Mouse (Mus musculus) liver (tissue): ENCODE measurements around the gene 2510009E07Rik.
A peak's percentile ranks its signal among the peaks of the same experiment; 100 is the strongest.

ENCODE experiments used
- DNase-seq: peaks from one replicate; pipeline ENCODE4 v3.0.0-alpha.2; 2020; ENCODE audit warnings: mixed read lengths

Gene 2510009E07Rik

DNA sequence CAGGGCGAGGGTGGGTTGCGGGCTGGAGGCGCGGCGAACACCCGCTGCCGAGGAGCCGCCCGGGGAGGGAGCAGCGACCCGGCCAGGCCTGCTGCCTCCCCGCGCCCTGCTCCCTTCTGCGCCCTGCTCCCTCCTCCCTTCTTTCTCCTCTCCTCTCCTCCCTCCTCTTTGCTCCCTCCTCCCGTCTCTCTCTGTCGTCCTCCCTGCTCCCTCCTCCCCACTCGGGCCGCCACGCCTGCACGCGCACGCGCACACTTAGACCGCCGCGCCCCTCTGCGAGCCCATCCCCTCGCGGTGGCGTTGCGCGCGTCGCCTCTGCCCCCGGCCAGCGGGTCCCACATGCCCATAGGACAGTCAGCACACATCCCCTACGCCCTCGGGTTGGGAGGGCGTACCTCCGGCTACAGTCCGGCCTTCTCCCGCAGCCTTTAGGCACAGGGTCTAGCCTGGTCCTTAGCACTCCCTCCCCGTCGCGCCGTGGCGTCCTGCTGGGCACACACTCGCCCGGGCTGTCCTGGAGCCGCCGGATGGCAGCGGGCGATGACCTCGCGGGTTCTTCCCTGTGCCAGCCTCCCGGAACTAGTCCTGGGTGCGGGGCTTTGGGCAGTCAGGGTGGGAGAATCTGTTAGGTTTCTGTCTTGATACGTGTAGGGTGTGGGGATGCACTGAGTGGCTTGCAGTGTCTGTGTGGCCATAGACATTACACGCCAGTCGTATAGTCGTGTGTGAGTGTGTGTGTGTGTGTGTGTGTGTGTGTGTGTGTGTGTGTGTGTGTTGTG lies at the start of gene 2510009E07Rik:
Gene 2510009E07Rik, minus strand, starts transcription at position 203 of the 779 bp plus-strand sequence.
- DNase-seq = peak; percentile 77

DNA sequence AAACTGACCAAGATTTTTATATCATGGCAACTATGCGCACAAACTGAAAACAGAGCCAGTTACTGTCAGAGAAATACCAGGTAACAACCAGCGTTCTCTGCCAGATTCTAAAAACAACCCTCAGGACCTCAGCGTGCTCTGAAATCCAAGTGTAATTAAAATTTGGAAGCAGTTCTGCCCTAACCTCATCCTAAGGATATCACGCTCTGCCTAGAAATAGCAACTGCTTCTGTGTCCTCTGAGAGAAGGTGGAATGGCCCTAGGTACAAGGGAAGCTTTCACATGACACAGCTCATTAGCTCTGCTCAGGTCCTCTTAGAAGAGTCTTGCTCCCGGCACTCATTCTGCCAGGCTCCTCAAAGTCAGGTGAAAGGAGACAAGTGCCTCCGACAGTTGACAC lies 48.9 kb upstream of the 2510009E07Rik start:
- no peak for DNase-seq

GRCm38 (mm10) chr16:21742898-21743297 lies 48.4 kb upstream of the 2510009E07Rik start:
- no peak for DNase-seq

DNA sequence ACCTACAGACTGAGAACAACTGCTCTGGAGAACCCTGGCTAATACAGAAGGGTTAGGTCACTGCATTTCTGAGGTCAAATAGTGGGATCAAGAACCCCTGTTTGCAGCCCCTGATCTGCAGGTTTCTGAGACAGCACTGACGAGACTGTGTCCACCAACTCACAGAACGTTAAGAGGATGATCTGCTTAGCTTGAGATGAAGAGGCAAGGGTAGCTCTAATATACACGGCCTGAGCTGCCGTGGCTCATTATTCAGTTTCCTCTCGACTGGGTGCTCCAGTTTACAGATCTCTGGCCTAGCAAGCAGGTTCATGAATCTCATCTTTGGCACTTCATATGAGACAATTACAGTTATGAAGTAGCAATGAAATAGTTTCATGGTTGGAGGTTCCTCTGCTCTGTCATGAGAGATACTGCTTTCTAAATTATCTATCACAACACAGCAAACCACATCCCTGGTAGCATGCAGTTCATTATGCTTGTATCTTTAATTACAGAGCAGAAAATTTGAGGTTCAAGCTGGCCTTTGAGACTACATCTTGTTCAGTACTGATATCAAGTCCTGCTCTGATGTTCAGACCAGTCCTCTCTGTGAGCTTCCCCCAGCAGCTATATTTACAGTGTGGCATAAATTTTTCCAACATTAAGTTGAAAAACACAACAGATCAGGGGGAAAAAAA lies 47.9 kb upstream of the 2510009E07Rik start:
- no peak for DNase-seq

GRCm38 (mm10) chr16:21741542-21741941 lies 47.1 kb upstream of the 2510009E07Rik start:
- DNase-seq = no peak

DNA sequence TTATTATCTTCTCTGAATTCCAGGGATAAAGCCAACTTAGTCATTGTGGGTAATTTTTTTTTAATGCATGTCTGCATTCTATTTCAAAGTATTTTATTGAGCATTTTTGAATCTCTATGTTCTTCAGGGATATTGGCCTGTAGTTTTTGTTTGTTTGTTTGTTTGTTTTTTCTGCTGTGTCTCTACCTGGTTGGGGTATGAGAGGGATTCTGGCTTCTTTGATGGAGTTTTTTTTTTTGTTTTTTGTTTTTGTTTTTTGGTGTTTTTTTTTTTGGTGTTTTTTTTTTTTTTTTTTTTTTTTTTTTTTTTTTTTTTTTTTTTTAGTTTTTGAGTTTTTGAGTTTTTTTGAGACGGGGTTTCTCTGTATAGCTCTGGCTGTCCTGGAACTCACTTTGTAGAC lies 41.2 kb upstream of the 2510009E07Rik start:
- DNase-seq = no peak

GRCm38 (mm10) chr16:21727897-21728364 lies 33.5 kb upstream of the 2510009E07Rik start:
- peak; percentile 50 for DNase-seq

DNA sequence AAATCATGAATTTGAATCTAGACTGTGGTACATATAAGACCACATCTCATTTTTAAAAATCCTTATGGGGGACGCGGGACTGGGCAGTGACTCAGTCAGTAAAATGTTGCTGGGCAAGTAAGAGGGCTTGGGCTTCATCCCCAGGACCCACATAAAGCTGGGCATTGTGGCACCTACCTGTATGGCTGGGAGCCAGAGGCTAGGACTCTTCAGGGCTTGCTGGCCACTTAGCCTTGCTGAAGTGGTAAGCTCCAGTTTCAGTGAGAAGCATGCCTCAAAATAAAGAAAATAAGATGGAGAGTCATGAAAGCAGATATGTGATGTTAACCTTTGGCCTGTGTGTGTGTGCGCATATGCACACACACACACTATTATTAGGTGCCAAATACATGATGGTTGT lies 33.0 kb upstream of the 2510009E07Rik start:
- no peak for DNase-seq

DNA sequence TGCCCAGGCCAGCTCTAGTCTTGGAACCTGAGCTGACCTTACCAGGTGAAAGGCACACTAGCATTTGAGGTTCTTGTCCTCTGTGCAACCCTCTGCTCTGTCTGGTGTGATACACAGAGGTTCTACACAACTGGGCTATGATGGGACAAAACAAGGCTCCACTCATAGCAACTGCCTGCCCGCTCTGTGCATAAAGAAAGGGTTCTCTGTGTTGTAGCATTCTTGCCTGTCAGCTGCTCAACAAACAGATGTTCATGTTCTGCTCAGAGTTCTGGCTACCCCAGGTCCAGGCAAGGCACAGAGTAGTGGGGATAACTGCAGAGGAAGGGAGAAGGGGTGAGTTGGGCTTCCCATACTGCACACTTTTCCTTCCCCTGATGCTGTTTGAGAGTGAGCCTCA lies 29.8 kb upstream of the 2510009E07Rik start:
- DNase-seq = no peak

DNA sequence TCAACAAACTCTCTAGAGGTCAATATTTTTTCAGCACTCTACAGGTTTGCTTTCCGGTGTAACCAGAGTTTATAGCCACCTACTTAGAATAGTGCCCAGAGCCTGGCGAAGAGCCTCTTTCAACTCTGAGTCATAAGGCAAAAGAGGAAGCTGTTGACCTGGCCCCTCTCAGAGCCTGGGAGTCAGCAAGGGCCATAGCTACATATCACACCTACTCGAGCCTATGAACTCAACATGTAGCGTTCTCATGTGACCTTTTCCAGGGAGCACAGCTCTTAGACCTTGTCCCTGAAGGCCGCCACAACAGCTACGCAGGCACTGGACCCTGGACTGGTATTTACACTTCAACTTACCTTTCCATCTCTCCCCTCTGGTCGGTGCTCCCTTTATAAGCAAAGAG lies 25.3 kb upstream of the 2510009E07Rik start:
- DNase-seq = no peak

DNA sequence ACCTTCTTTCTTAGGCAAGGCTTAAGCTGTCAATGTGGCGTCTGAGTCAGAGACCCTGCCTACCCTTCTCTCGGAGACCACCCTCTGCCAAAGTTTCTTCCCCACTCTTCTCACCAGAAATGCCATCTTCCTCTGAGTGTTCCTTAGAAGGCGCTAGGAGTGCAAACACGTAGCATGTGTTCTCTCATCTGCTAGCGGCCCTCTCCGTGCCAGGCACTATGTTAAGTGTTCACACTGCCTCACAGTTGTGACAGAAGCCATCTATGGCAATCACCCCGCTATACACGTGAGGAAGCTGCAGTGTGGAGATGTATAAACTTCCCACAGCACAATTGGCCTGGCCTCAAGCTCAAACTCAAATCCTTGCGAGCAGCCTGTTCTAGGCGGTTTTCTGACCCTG lies 20.1 kb upstream of the 2510009E07Rik start:
- DNase-seq = no peak

DNA sequence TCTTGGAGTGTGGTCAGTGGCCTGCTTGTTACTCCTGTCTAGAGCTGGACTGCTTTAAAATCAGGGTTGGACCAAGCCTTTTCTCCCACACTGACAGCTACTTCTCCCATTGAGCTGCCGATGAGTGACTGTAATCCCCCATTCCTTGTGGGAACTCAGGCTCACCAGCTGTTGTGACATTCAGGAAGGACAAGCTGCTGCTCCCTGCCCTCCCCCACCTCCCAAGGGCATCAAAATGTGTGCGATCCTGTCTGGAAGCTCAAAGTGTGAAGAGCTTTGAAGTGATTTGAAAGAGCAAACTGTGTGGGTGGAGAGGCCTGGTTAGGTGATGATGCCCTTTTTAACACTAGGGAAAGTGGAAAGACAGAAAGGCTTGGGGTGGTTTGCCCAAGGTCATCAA lies 15.9 kb upstream of the 2510009E07Rik start:
- DNase-seq = no peak

DNA sequence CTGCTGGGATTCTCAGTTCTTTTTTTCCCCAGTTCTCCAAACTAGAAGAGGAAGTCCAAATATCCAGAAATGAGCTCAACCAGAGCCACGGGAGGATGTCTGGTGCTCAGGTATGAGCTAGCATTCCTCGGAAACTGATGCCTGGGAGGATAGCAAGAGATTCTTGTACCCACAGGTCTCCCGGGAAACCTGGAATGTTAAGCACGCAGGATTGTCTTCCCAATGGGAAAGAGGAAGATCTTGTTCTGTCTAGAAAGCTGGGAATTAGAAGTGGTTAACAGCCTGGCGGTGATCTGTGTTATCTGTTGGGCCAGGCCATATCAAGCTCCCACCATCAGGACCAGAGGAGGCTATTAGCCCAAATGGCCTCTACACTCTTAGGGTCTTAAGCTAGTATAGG lies 10.2 kb upstream of the 2510009E07Rik start:
- no peak for DNase-seq

- no peak for DNase-seq
These were observed 7.8 kb upstream of the 2510009E07Rik start for GRCm38 (mm10) chr16:21702314-21702690.

DNA sequence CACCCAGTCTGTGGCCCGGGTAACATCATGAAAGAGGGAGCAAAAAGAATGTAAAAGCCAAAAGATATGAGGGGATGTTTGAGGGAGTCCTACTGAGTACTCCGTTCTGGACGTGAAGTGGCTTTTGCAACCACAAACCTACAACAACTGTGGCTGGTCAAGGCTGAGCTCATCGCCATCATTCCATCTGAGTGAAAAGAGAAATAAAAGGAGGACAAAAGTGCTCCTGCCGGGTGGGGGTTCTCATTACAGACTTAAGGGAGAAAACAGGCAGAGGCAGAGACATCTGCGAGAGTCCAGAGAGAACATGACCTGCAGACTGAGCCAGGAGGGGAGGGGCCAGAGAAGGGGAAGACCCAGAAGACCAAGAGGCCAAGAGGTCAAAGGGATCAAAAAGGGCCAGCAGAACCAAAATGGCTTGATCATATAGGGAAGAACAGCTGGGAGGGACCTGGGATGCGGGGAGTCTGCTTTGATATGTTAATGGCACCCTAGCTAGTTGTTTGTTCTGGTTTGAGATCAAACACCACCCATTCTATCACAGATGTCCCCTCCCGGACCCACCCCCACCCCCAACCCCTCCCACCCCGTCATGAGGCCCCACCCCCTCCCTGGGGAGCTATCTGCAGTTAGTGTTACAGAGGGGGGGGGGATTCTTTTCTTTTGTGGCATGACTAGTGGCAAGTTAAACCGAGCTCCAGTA lies 7.3 kb upstream of the 2510009E07Rik start:
- no peak for DNase-seq

DNA sequence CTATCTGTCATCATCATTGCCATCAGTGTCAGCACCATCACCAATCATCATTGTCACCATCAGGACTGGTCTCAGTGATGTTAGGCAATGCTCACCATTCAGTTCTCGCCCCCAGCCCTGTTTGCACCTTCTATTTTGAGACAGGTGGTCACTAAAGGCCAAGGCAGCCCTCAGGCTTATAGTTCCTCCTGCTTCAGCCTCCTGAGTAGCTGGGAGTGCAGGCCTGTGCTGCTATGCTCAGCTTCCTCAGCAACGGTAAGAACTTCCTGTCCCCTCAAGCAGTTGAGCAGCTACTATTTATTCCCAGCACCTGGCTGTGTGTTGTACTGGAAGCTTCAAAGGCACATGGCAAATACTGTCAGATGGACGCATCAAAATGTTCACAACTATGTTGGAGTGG lies 3.7 kb upstream of the 2510009E07Rik start:
- no peak for DNase-seq

GRCm38 (mm10) chr16:21696946-21697345 lies 2.5 kb upstream of the 2510009E07Rik start:
- no peak for DNase-seq

GRCm38 (mm10) chr16:21695242-21695578 lies 745 bp upstream of the 2510009E07Rik start:
- DNase-seq = peak; percentile 20

DNA sequence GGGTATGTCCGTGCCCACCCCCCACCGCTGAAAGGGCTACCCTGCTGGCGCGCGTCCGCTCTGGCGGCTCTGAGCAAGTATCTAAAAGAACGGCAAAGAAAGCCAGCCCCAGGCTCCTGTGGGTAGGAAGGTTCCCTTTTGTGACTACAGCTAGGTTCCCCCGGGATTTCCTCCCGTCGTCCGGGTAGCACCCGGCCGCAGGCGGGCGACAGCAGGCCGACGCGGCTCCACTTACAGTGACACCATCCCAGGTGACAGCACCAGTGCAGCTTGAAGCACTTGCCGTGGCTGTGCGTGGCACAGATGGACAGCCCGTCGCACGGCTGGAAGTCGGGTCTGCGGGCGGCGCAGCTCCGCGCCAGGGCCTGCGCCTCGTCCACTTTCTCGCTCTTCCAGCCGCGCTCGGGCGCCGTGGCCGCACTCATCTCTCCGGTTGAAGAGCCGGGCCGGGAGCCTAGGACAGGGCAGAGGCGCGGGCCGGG lies 443 bp downstream of the 2510009E07Rik start:
- DNase-seq = peak; percentile 27

GRCm38 (mm10) chr16:21690216-21690755 lies 4.2 kb downstream of the 2510009E07Rik start:
- DNase-seq = no peak

- DNase-seq = no peak
These were observed 5.3 kb downstream of the 2510009E07Rik start for GRCm38 (mm10) chr16:21689141-21689540.

GRCm38 (mm10) chr16:21687406-21687805 lies 7.1 kb downstream of the 2510009E07Rik start:
- DNase-seq = no peak

GRCm38 (mm10) chr16:21676791-21677190 lies 17.7 kb downstream of the 2510009E07Rik start:
- DNase-seq = no peak
